Mouse (Mus musculus) forebrain, embryonic 13.5 days (tissue): ENCODE data around the gene Olfr926. TPM values are rescaled to one million over a fixed set of nuclear protein-coding genes. Genes with fewer than 3 reads are reported as not detected.
"Not testable (repeated sequence)": the region's sequence is repeated elsewhere in the genome, so short reads cannot be mapped to it uniquely, and the experiment has no call there.

ENCODE experiments used
- ATAC-seq: fragments of 200-750 bp; cut with Nextera tagmentation; 2 replicates; pipeline ENCODE4 v1.8.0; 2017
- H3K27ac ChIP-seq: fragments of 300-500 bp; sonication (generic); 2 replicates; pipeline ENCODE4 v1.5.1; 2015; ENCODE audit warnings: inconsistent platforms, mild to moderate bottlenecking, moderate library complexity
- H3K27me3 ChIP-seq: fragments of 300-500 bp; sonication (generic); 2 replicates; pipeline ENCODE4 v1.6.1; 2015; ENCODE audit warnings: mild to moderate bottlenecking, inconsistent platforms
- H3K36me3 ChIP-seq: fragments of 300-500 bp; sonication (generic); 2 replicates; pipeline ENCODE4 v1.6.1; 2015; ENCODE audit warnings: mild to moderate bottlenecking, inconsistent platforms; ENCODE audit not compliant: poor library complexity, severe bottlenecking
- H3K4me1 ChIP-seq: fragments of 300-500 bp; sonication (generic); 2 replicates; pipeline ENCODE4 v1.6.1; 2015; ENCODE audit warnings: inconsistent platforms
- H3K4me2 ChIP-seq: fragments of 300-500 bp; sonication (generic); 2 replicates; pipeline ENCODE4 v1.6.1; 2015; ENCODE audit warnings: inconsistent platforms, mild to moderate bottlenecking, moderate library complexity
- H3K4me3 ChIP-seq: fragments of 300-500 bp; sonication (generic); 2 replicates; pipeline ENCODE4 v1.5.1; 2015; ENCODE audit warnings: mild to moderate bottlenecking, inconsistent platforms
- H3K9ac ChIP-seq: fragments of 300-500 bp; sonication (generic); 2 replicates; pipeline ENCODE4 v1.6.1; 2015; ENCODE audit warnings: mild to moderate bottlenecking, inconsistent platforms
- H3K9me3 ChIP-seq: fragments of 300-500 bp; sonication (generic); replicated peaks from 2 replicates; pipeline ENCODE4 v1.6.1; 2016; ENCODE audit warnings: inconsistent platforms
- WGBS: fragments of 180-500 bp; shearing (Covaris S2); methylation state at CpG from one replicate; pipeline ENCODE4 v1.1.7; 2015; 5-methylcytosine and 5-hydroxymethylcytosine counted together
- polyA plus RNA-seq: library from polyadenylated mRNA; unstranded; fragments of >200 nt; fragmentation: Nextera tagmentation; extraction: Ambion mirVana; gene quantifications from 2 replicates; pipeline ENCODE4 v1.2.1, GENCODE M21; 2015

Olfr926 gene
- polyA plus RNA-seq, result not detected in 2 replicates

DNA sequence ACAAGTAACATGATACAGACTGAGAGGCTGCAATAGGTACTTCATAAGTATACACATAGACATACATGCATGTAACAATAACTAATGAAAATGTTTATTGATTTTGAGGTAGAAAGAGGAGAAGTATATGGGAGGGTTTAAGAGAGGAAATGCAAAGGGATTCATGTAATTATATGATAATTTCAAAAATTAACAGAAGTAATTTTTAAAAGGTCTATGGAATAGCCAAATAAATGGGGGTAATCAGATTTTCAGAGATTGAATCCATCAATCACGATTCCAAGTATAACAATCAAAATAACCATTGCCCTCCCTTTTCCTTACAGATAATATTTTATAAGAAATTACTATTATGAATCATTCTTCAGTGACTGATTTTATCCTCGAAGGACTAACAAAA lies at the start of gene Olfr926:
Gene Olfr926, plus strand, starts transcription at position 301 of the 400 bp plus-strand sequence.
- Histone ChIP-seq H3K27me3 (no peaks in the 10 kb centered on the region), H3K4me2 (no peak within 1 kb of the TSS), H3K36me3 (no peaks in the 10 kb centered on the region), H3K4me1 (no peaks in the 10 kb centered on the region), H3K27ac (no peak within 1 kb of the TSS), H3K9me3 (peaks cover 7% of the 10 kb centered on the region; the same call in 1 of the 2 replicates), H3K9ac (no peak within 1 kb of the TSS), H3K4me3 (no peak within 1 kb of the TSS)
- 80% methylated on average over 2 of the region's 2 CpGs for WGBS
- ATAC-seq, result no peak

DNA sequence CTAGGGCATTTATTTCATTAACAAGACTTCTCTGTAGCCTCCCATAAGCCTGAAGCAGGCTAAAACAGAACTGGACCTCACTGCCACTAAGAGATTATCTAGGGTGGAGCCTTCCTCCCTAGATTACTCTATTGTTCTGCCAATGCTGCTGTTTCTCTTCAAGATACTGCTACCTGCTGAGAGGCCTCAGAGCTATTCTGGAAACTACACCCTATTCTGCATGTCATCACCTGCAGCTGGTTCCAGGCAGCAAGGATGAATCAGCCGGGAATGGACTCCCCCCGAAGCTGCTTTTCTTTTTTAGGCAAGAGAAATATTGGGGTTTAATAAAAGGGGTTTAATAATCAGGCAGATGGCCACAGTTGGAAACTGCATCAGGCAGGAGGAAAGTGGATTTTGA lies 43.9 kb upstream of the Olfr926 start:
- H3K9me3 ChIP-seq, result no peaks in the 10 kb centered on the region
- H3K9ac ChIP-seq, result no peak overlapping the region
- H3K4me1 ChIP-seq, result no peaks in the 10 kb centered on the region
- H3K36me3 ChIP-seq, result no peaks in the 10 kb centered on the region
- no peak overlapping the region for H3K4me2 ChIP-seq
- H3K4me3 ChIP-seq, result no peak overlapping the region
- no peak for ATAC-seq
- H3K27ac ChIP-seq, result no peak overlapping the region
- no peaks in the 10 kb centered on the region for H3K27me3 ChIP-seq
- 70% methylated on average over 2 of the region's 2 CpGs for WGBS

DNA sequence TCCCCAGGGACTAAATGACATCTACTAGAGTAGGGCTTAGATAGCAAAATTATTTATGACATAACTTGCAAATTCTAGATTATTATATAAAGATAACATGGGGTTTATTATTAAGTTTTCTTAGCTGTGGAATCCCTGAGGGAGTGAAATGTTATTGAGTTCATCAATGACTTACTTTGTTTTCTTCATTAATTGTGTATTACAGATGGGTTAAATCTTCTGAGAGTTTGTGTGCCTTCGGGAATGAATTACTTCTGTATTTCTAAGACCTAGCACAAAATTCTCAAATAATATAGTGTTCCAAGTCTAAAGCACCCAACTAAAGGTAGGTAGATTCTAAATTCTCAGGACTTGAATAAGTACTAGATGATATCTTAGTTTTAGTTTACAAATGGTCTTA lies 32.8 kb upstream of the Olfr926 start, which contains the start of gene Olfr924:
Gene Olfr924, plus strand, starts transcription at position 301 of the 400 bp plus-strand sequence.
- no peak within 1 kb of the TSS for H3K4me2 ChIP-seq
- ATAC-seq, result no peak
- no peak within 1 kb of the TSS for H3K4me3 ChIP-seq
- H3K9me3 ChIP-seq, result no peaks in the 10 kb centered on the region
- WGBS, result 91% methylated on average over 1 of the region's 1 CpGs
- H3K36me3 ChIP-seq, result no peaks in the 10 kb centered on the region
- no peaks in the 10 kb centered on the region for H3K27me3 ChIP-seq
- no peaks in the 10 kb centered on the region for H3K4me1 ChIP-seq
- no peak within 1 kb of the TSS for H3K9ac ChIP-seq
- H3K27ac ChIP-seq, result no peak within 1 kb of the TSS

DNA sequence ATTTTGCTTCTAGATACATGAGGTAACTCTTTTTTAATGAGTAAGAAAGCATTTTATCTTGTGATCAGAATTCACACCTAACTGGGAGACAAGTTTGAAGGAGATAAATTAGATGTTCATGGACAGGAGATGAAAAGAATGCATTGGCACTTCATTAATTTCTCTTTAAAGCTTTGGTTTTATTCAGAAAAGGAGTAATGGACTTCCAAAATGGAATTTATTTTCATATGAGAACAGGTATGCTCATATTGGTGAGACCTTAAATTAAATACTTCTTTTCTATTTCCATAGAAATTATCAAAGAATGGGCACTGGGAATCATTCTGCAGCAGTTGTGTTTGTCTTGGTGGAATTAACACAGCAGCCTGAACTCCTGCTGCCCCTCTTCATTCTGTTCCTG lies 22.2 kb upstream of the Olfr926 start, which contains the start of gene Olfr26:
Gene Olfr26, plus strand, starts transcription at position 301 of the 400 bp plus-strand sequence.
- Histone ChIP-seq H3K4me3 (no peak within 1 kb of the TSS), H3K9ac (no peak within 1 kb of the TSS), H3K4me2 (no peak within 1 kb of the TSS), H3K27me3 (no peaks in the 10 kb centered on the region), H3K27ac (no peak within 1 kb of the TSS), H3K9me3 (no peaks in the 10 kb centered on the region), H3K36me3 (no peaks in the 10 kb centered on the region), H3K4me1 (no peaks in the 10 kb centered on the region)
- ATAC-seq, result no peak

DNA sequence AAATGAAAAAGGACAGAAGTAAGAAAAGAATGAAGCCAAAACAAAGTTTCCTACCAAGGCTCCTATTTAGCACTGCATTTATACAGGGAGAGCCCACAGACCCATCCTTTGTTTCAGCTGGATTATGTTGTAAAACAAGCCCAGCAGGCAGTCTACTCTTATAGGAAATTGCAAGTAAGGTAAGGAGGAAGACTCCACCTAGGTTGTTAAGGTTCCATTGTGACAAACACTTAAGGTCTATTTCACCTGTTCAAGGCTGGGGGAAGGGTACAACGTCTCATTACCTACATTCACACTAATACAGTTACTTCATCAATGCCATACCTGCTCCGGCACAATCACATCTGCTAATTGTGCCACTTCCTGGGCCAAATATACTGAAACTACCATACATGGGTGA lies 2.0 kb upstream of the Olfr926 start:
- not testable (repeated sequence) for H3K36me3 ChIP-seq, H3K9me3 ChIP-seq, ATAC-seq, H3K9ac ChIP-seq, H3K27ac ChIP-seq, H3K27me3 ChIP-seq, H3K4me1 ChIP-seq, H3K4me2 ChIP-seq, H3K4me3 ChIP-seq
- WGBS, result 51% methylated on average over 2 of the region's 2 CpGs

Other genes with a start within 250 kb of the Olfr926 start
- not detected in 2 replicates for gene Olfr916, start 217.3 kb upstream of the Olfr926 start, polyA plus RNA-seq
- not detected in 2 replicates for gene Olfr917, start 211.3 kb upstream of the Olfr926 start, polyA plus RNA-seq
- gene Olfr918, start 202.5 kb upstream of the Olfr926 start, polyA plus RNA-seq, result not detected in 2 replicates
- not detected in 2 replicates for gene Olfr919, start 173.5 kb upstream of the Olfr926 start, polyA plus RNA-seq
- gene Vwa5a, start 158.9 kb upstream of the Olfr926 start, polyA plus RNA-seq, result 4.5 and 6.2 TPM in 2 replicates
- gene Olfr920, start 124.8 kb upstream of the Olfr926 start, polyA plus RNA-seq, result not detected in 2 replicates
- gene Olfr921, start 104.1 kb upstream of the Olfr926 start, polyA plus RNA-seq, result not detected in 2 replicates
- not detected in 2 replicates for gene Olfr922, start 62.5 kb upstream of the Olfr926 start, polyA plus RNA-seq
- gene Olfr923, start 50.6 kb upstream of the Olfr926 start, polyA plus RNA-seq, result not detected in 2 replicates
- not detected in 2 replicates for gene Olfr924, start 32.7 kb upstream of the Olfr926 start, polyA plus RNA-seq
- gene Olfr26, start 22.1 kb upstream of the Olfr926 start, polyA plus RNA-seq, result not detected in 2 replicates
- gene Olfr930, start 52.7 kb downstream of the Olfr926 start, polyA plus RNA-seq, result not detected in 2 replicates
- not detected in 2 replicates for gene Olfr933, start 95.2 kb downstream of the Olfr926 start, polyA plus RNA-seq
- gene Olfr934, start 111.2 kb downstream of the Olfr926 start, polyA plus RNA-seq, result not detected in 2 replicates
- gene Olfr935, start 122.6 kb downstream of the Olfr926 start, polyA plus RNA-seq, result not detected in 2 replicates
- gene Olfr146, start 146.3 kb downstream of the Olfr926 start, polyA plus RNA-seq, result not detected in 2 replicates
- gene Olfr937, start 187.8 kb downstream of the Olfr926 start, polyA plus RNA-seq, result not detected in 2 replicates
- not detected in 2 replicates for gene Olfr938, start 201.8 kb downstream of the Olfr926 start, polyA plus RNA-seq